Mouse (Mus musculus) heart, embryonic 13.5 days (tissue): ENCODE measurements at regions not wholly inside any gene's neighbourhood (a gene's known extent, or its start where the extent isn't known, plus 50 kb on each side); places are given as distances from the start of the nearest gene placed in this dataset.

Experiments used
- ATAC-seq: fragments of 200-750 bp; cut with Nextera tagmentation; 2 replicates; pipeline ENCODE4 v1.8.0; 2017; ENCODE audit warnings: moderate TSS enrichment; ENCODE audit not compliant: insufficient number of reproducible peaks, low FRiP score, low TSS enrichment; ENCODE audit errors: extremely low read depth
- H3K27ac ChIP-seq: fragments of 300-500 bp; sonication (generic); replicated peaks from 2 replicates; pipeline ENCODE4 v1.5.1; 2015; ENCODE audit warnings: moderate library complexity, mild to moderate bottlenecking, inconsistent platforms
- H3K27me3 ChIP-seq: fragments of 300-500 bp; sonication (generic); replicated peaks from 2 replicates; pipeline ENCODE4 v1.6.1; 2015; ENCODE audit warnings: mild to moderate bottlenecking, inconsistent platforms
- H3K36me3 ChIP-seq: fragments of 300-500 bp; sonication (generic); 2 replicates; pipeline ENCODE4 v1.6.1; 2015; ENCODE audit warnings: mild to moderate bottlenecking, inconsistent platforms
- H3K4me1 ChIP-seq: fragments of 300-500 bp; sonication (generic); 2 replicates; pipeline ENCODE4 v1.6.1; 2015; ENCODE audit warnings: inconsistent platforms
- H3K4me2 ChIP-seq: fragments of 300-500 bp; sonication (generic); 2 replicates; pipeline ENCODE4 v1.6.1; 2015; ENCODE audit warnings: inconsistent platforms, mild to moderate bottlenecking, moderate library complexity
- H3K4me3 ChIP-seq: fragments of 300-500 bp; sonication (generic); 2 replicates; pipeline ENCODE4 v1.5.1; 2015; ENCODE audit warnings: moderate library complexity, mild to moderate bottlenecking, inconsistent platforms
- H3K9ac ChIP-seq: fragments of 300-500 bp; sonication (generic); 2 replicates; pipeline ENCODE4 v1.6.1; 2015; ENCODE audit warnings: inconsistent platforms, mild to moderate bottlenecking, moderate library complexity
- H3K9me3 ChIP-seq: fragments of 300-500 bp; sonication (generic); 2 replicates; pipeline ENCODE4 v1.6.1; 2016; ENCODE audit warnings: inconsistent platforms
- WGBS: fragments of 180-500 bp; shearing (Covaris S2); methylation state at CpG from one replicate; pipeline ENCODE4 v1.1.7; 2015; ENCODE audit warnings: mixed read lengths; 5-methylcytosine and 5-hydroxymethylcytosine counted together

GRCm38 (mm10) chr16:78156138-78156875 is 145.0 kb upstream of the Cxadr start:
- Histone ChIP-seq H3K9me3 (no peaks in the 10 kb centered on the region), H3K4me2 (peak overlapping the region; percentile 13; the same call in 1 of the 2 replicates), H3K36me3 (no peaks in the 10 kb centered on the region), H3K9ac (no peak overlapping the region), H3K4me1 (no peaks in the 10 kb centered on the region), H3K4me3 (no peak overlapping the region), H3K27ac (no peak overlapping the region), H3K27me3 (no peaks in the 10 kb centered on the region)
- ATAC-seq, result no peak
- WGBS, result 38% methylated on average over 7 of the region's 7 CpGs

DNA sequence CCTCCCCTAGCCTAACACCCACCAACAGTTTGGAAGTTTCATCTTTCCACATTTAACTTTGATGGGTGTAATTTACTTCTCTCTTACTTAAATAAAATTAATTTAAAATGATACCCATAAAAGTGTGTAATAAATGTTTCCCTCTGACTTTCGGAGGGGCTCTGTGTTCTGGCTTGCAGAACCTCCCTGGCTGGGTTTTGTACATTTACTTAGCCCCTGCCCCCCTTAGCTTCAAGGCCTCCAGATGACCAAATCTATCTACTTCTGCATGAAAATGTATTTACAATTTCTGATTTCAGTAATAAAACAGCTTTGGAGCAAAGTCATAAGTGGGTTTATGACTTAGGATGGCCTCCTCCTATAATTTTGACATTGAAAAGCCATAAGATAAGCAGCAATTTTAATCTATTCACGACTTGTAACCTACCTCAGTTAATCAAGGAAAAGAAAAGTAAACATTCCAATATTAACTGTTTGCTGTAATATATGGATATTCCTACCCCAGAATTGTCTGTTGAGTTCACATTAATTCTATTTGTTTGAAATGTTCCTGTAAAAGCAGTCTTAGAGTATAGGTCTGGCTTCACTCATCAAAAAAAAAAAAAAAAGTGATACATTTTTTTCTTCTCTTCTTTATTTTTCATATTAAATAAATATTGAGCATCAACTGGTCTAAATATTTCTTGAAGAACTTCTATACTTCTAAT is 147.2 kb upstream of the Cxadr start:
- Histone ChIP-seq H3K4me2 (no peak overlapping the region), H3K36me3 (no peaks in the 10 kb centered on the region), H3K4me3 (no peak overlapping the region), H3K27me3 (no peaks in the 10 kb centered on the region), H3K9ac (no peak overlapping the region), H3K4me1 (no peaks in the 10 kb centered on the region), H3K27ac (no peak overlapping the region), H3K9me3 (no peaks in the 10 kb centered on the region)
- ATAC-seq, result no peak
- WGBS, result 59% methylated on average over 2 of the region's 2 CpGs

GRCm38 (mm10) chr16:78144146-78144545 is 157.1 kb upstream of the Cxadr start:
- Histone ChIP-seq H3K4me2 (no peak overlapping the region), H3K36me3 (no peaks in the 10 kb centered on the region), H3K4me1 (0 out of 2 replicates have a peak, but pooled peaks cover 3% of the 10 kb centered on the region), H3K4me3 (no peak overlapping the region), H3K27ac (no peak overlapping the region), H3K9me3 (no peaks in the 10 kb centered on the region), H3K9ac (no peak overlapping the region), H3K27me3 (no peaks in the 10 kb centered on the region)
- 54% methylated on average over 1 of the region's 1 CpGs for WGBS
- no peak for ATAC-seq

- H3K4me1 ChIP-seq, result peaks cover 9% of the 10 kb centered on the region; the same call in 1 of the 2 replicates
- H3K9ac ChIP-seq, result no peak overlapping the region
- no peak overlapping the region for H3K4me3 ChIP-seq
- H3K27ac ChIP-seq, result no peak overlapping the region
- 62% methylated on average over 5 of the region's 5 CpGs for WGBS
- H3K27me3 ChIP-seq, result no peaks in the 10 kb centered on the region
- ATAC-seq, result no peak
- no peaks in the 10 kb centered on the region for H3K9me3 ChIP-seq
- no peak overlapping the region for H3K4me2 ChIP-seq
- no peaks in the 10 kb centered on the region for H3K36me3 ChIP-seq
Measured at GRCm38 (mm10) chr16:78135501-78135900, 165.8 kb upstream of the Cxadr start.

- 65% methylated on average over 7 of the region's 7 CpGs for WGBS
- no peak for ATAC-seq
- no peak overlapping the region for H3K27ac ChIP-seq
Measured at GRCm38 (mm10) chr16:78134531-78134930, 166.8 kb upstream of the Cxadr start.

DNA sequence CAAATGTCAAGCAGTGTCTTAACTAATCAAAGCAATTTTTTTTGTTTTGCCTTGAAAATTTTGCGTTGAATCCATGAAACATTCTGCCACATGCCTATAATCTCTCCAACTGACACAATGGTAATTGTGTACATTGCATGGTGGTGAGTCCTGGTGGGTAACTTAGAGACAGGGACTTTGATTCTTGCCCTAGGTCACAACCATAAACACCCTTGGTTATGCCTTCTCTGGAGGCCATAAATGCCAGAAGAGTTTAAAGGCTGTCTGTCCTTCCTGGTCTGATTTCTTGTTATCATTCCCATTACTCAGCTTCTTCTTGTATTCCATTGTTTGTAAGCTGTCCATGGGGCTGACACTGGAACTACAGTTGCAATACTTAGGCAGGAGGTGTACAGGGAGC is 179.6 kb upstream of the Cxadr start:
- H3K4me2 ChIP-seq, result no peak overlapping the region
- no peaks in the 10 kb centered on the region for H3K27me3 ChIP-seq
- no peak overlapping the region for H3K27ac ChIP-seq
- WGBS, result 62% methylated on average over 1 of the region's 1 CpGs
- no peak overlapping the region for H3K9ac ChIP-seq
- no peak overlapping the region for H3K4me3 ChIP-seq
- no peaks in the 10 kb centered on the region for H3K36me3 ChIP-seq
- H3K4me1 ChIP-seq, result no peaks in the 10 kb centered on the region
- H3K9me3 ChIP-seq, result 0 out of 2 replicates have a peak, but pooled peaks cover 4% of the 10 kb centered on the region
- no peak for ATAC-seq

More at GRCm38 (mm10) chr16:78134531-78134930, 166.8 kb upstream of the Cxadr start:
- Histone ChIP-seq H3K4me2 (no peak overlapping the region), H3K9me3 (peaks cover under 1% of the 10 kb centered on the region; the same call in 1 of the 2 replicates), H3K36me3 (no peaks in the 10 kb centered on the region), H3K4me3 (no peak overlapping the region), H3K9ac (no peak overlapping the region), H3K27me3 (no peaks in the 10 kb centered on the region), H3K4me1 (peaks cover 9% of the 10 kb centered on the region; the same call in 1 of the 2 replicates)

- H3K27me3 ChIP-seq, result no peaks in the 10 kb centered on the region
- WGBS, result 73% methylated on average over 2 of the region's 2 CpGs
- no peak overlapping the region for H3K4me2 ChIP-seq
- no peak overlapping the region for H3K4me3 ChIP-seq
- H3K9ac ChIP-seq, result no peak overlapping the region
- ATAC-seq, result no peak
- no peak overlapping the region for H3K27ac ChIP-seq
- H3K9me3 ChIP-seq, result 0 out of 2 replicates have a peak, but pooled peaks cover 4% of the 10 kb centered on the region
- no peaks in the 10 kb centered on the region for H3K4me1 ChIP-seq
- no peaks in the 10 kb centered on the region for H3K36me3 ChIP-seq
Measured at GRCm38 (mm10) chr16:78120346-78120899, 180.9 kb upstream of the Cxadr start.

GRCm38 (mm10) chr16:78104246-78104645 is 197.0 kb upstream of the Cxadr start:
- Histone ChIP-seq H3K9ac (no peak overlapping the region), H3K4me3 (no peak overlapping the region)
- no peak for ATAC-seq

DNA sequence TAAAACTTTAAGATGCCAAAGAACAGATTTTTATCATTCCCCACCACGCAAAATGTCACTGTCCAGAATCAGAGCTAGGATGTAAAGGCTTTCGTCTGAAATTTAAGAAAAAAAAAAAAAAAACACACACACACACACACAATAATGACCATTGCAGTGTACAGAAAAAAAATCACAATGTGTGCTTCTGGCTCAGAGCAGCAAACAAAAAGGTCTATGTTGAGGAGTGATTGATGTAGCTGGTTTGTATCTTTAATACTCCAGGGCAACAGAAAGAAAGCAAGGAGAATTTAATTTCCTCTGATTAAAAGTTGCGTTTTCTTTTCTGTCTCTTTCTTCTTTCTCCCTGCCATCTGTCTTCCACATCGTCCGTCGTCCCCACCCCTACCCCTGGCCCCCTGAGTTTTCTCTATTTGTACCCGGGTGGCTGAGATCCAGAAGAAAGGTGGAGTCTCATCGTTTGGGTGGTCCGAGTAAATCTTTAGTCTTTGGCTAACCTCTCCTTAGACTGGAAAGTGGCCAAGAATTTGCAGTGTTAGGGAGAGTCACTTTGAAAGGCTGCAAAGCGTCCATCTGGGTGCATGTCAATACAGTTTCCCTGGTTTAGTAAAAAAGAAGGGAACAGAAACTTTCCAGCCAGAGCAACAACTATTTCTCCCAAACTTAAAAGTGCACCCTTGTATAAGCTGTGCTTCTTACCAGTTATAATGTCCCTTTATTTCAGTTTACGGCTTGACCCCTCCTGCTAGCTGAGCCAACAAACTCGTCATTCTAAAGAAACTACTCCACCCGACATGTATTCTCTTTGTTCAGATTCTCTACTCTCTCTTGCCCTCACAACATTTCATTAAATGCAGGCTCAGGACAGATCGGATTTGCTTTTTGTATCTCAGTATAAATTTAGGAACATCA is 199.6 kb upstream of the Cxadr start:
- no peaks in the 10 kb centered on the region for H3K36me3 ChIP-seq
- peak overlapping the region; percentile 53 for H3K4me2 ChIP-seq
- no peaks in the 10 kb centered on the region for H3K4me1 ChIP-seq
- no peaks in the 10 kb centered on the region for H3K27me3 ChIP-seq
- no peak overlapping the region; the same call in 1 of the 2 replicates for H3K9ac ChIP-seq
- H3K4me3 ChIP-seq, result peak overlapping the region; percentile 26
- H3K9me3 ChIP-seq, result no peaks in the 10 kb centered on the region
- ATAC-seq, result no peak
- 49% methylated on average over 14 of the region's 14 CpGs for WGBS
- H3K27ac ChIP-seq, result no peak overlapping the region

More at GRCm38 (mm10) chr16:78104246-78104645, 197.0 kb upstream of the Cxadr start:
- Histone ChIP-seq H3K9me3 (no peaks in the 10 kb centered on the region), H3K27ac (no peak overlapping the region), H3K27me3 (no peaks in the 10 kb centered on the region), H3K4me1 (no peaks in the 10 kb centered on the region), H3K36me3 (no peaks in the 10 kb centered on the region), H3K4me2 (no peak overlapping the region)

GRCm38 (mm10) chr16:78099842-78100241 is 201.4 kb upstream of the Cxadr start:
- no peaks in the 10 kb centered on the region for H3K9me3 ChIP-seq
- no peak overlapping the region for H3K4me3 ChIP-seq
- no peak overlapping the region for H3K9ac ChIP-seq
- 77% methylated on average over 2 of the region's 2 CpGs for WGBS
- no peaks in the 10 kb centered on the region for H3K36me3 ChIP-seq
- no peak overlapping the region for H3K27ac ChIP-seq
- no peak overlapping the region for H3K4me2 ChIP-seq
- H3K27me3 ChIP-seq, result no peaks in the 10 kb centered on the region
- ATAC-seq, result no peak
- no peaks in the 10 kb centered on the region for H3K4me1 ChIP-seq

- no peaks in the 10 kb centered on the region for H3K27me3 ChIP-seq
- no peak overlapping the region for H3K9ac ChIP-seq
- H3K4me3 ChIP-seq, result no peak overlapping the region
- no peaks in the 10 kb centered on the region for H3K36me3 ChIP-seq
- no peak overlapping the region for H3K4me2 ChIP-seq
- no peak for ATAC-seq
- no peaks in the 10 kb centered on the region for H3K9me3 ChIP-seq
- no peak overlapping the region for H3K27ac ChIP-seq
- H3K4me1 ChIP-seq, result no peaks in the 10 kb centered on the region
- WGBS, result 77% methylated on average over 6 of the region's 6 CpGs
Measured at GRCm38 (mm10) chr16:78099114-78099513, 202.2 kb upstream of the Cxadr start.
